Mouse (Mus musculus): ENCODE results near the gene Prss38.
A peak's percentile ranks its signal among the peaks of the same experiment; 100 is the strongest.
"Not testable (repeated sequence)": the region's sequence is repeated elsewhere in the genome, so short reads cannot be mapped to it uniquely, and the experiment has no call there.

Prss38 gene

GRCm38 (mm10) chr11:59369848-59370247 lies 5.6 kb downstream of the Prss38 start:
- no peak for ATAC-seq (ENCODE audit: low TSS enrichment)

- not testable (repeated sequence) for ATAC-seq (ENCODE audit: low TSS enrichment)
Observed at GRCm38 (mm10) chr11:59367955-59368354, 7.5 kb downstream of the Prss38 start.

GRCm38 (mm10) chr11:59366633-59367032 lies 8.8 kb downstream of the Prss38 start:
- ATAC-seq (ENCODE audit: low TSS enrichment): no peak

- ATAC-seq (ENCODE audit: low TSS enrichment): no peak
Observed at GRCm38 (mm10) chr11:59366031-59366430, 9.4 kb downstream of the Prss38 start.

GRCm38 (mm10) chr11:59364417-59364816 lies 11.0 kb downstream of the Prss38 start:
- no peak for ATAC-seq (ENCODE audit: low TSS enrichment)

GRCm38 (mm10) chr11:59364007-59364406 lies 11.4 kb downstream of the Prss38 start:
- ATAC-seq (ENCODE audit: low TSS enrichment): no peak

GRCm38 (mm10) chr11:59361291-59361690 lies 14.2 kb downstream of the Prss38 start:
- ATAC-seq (ENCODE audit: low TSS enrichment): no peak

- no peak for ATAC-seq (ENCODE audit: low TSS enrichment)
Observed at GRCm38 (mm10) chr11:59356874-59357289, 18.6 kb downstream of the Prss38 start.

- ATAC-seq (ENCODE audit: low TSS enrichment): peak; percentile 90
Observed at GRCm38 (mm10) chr11:59354793-59355192, 20.7 kb downstream of the Prss38 start.

- ATAC-seq (ENCODE audit: low TSS enrichment): no peak
Observed at GRCm38 (mm10) chr11:59350326-59350725, 25.1 kb downstream of the Prss38 start.

GRCm38 (mm10) chr11:59346166-59346910 lies 29.1 kb downstream of the Prss38 start:
- peak; percentile 30; the same call in 1 of the 2 replicates for ATAC-seq (ENCODE audit: low TSS enrichment)

- ATAC-seq (ENCODE audit: low TSS enrichment): no peak
Observed at GRCm38 (mm10) chr11:59342956-59343355, 32.5 kb downstream of the Prss38 start.

- peak; percentile 68 for ATAC-seq (ENCODE audit: low TSS enrichment)
Observed at GRCm38 (mm10) chr11:59338736-59339120, 36.7 kb downstream of the Prss38 start.

GRCm38 (mm10) chr11:59337955-59338735 lies 37.3 kb downstream of the Prss38 start:
- no peak for ATAC-seq (ENCODE audit: low TSS enrichment)

- no peak for ATAC-seq (ENCODE audit: low TSS enrichment)
Observed at GRCm38 (mm10) chr11:59336381-59336780, 39.1 kb downstream of the Prss38 start.

- no peak for ATAC-seq (ENCODE audit: low TSS enrichment)
Observed at GRCm38 (mm10) chr11:59335942-59336341, 39.5 kb downstream of the Prss38 start.

GRCm38 (mm10) chr11:59335150-59335549 lies 40.3 kb downstream of the Prss38 start:
- ATAC-seq (ENCODE audit: low TSS enrichment): no peak

- ATAC-seq (ENCODE audit: low TSS enrichment): 0 out of 2 replicates have a peak, but pooled peaks have one; percentile 4
Observed at GRCm38 (mm10) chr11:59332938-59333337, 42.5 kb downstream of the Prss38 start.

GRCm38 (mm10) chr11:59331167-59331869 lies 44.1 kb downstream of the Prss38 start:
- ATAC-seq (ENCODE audit: low TSS enrichment): no peak

- ATAC-seq (ENCODE audit: low TSS enrichment): 0 out of 2 replicates have a peak, but pooled peaks have one; percentile 36
Observed at GRCm38 (mm10) chr11:59330560-59330959, 44.9 kb downstream of the Prss38 start.

GRCm38 (mm10) chr11:59329616-59330015 lies 45.8 kb downstream of the Prss38 start:
- ATAC-seq (ENCODE audit: low TSS enrichment): peak; percentile 56

GRCm38 (mm10) chr11:59327625-59328024 lies 47.8 kb downstream of the Prss38 start:
- no peak for ATAC-seq (ENCODE audit: low TSS enrichment)
